Mouse (Mus musculus) adrenal gland, adult (tissue): Measurements from ENCODE around the gene Cald1.

Source experiments
- DNase-seq, 2 experiments: peaks; one replicate each; pipeline ENCODE4 v3.0.0; 2022 to 2023; ENCODE audit warnings: low spot score in 1 of 2; ENCODE audit not compliant: inconsistent age in 2 of 2

Gene Cald1

DNA sequence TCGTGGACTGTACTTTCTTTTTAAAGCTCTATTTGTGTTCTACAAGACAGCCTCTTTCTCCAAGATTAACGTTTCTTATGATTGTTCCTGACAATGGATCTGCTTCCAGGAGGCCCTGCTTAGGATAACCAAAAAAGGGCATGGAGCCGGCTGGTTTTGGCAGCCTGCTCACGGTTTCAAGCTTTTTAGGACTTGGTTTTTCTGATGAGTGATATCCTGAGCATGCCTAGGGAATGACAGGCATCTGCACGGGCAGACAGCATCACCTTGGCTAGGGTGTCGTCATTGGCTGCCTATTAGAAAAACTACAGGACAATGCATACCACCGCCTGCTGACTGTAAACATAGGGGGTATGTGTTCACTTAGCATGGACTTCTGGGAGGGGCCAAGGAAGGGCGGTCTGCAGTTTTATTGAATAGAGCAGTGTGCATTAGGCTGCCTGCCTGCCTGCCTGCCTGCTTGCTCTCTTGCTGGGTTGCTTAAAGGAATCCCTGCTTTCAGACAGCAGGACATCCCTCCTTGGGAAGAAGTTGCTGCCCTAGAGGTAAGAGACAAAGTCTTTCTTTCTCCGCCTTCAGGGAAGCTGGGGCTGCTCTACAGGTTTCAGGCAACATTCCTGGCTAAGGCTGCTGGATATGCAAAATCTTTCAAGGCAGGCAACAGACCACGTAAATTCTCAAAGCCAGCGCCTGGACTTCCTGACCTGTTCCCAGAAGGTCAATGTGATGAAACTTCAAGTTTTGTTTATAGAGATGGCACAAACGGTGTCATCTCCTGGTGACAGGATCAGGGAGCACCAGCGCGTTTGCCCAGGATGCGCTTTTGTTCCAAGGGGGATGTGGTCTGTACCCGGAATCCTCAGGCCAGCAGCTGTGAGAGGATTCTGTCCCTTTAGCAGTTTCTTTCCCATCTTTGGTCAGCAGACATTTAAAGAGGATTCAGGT lies at the start of gene Cald1:
Cald1 (plus strand) TSS at position 380 of the 945 bp plus-strand sequence.
- DNase-seq = peak; percentile 41 to 67

GRCm38 (mm10) chr6:34549017-34549416 lies 49.3 kb upstream of the Cald1 start:
- peak; percentile 54 to 83 for DNase-seq

DNA sequence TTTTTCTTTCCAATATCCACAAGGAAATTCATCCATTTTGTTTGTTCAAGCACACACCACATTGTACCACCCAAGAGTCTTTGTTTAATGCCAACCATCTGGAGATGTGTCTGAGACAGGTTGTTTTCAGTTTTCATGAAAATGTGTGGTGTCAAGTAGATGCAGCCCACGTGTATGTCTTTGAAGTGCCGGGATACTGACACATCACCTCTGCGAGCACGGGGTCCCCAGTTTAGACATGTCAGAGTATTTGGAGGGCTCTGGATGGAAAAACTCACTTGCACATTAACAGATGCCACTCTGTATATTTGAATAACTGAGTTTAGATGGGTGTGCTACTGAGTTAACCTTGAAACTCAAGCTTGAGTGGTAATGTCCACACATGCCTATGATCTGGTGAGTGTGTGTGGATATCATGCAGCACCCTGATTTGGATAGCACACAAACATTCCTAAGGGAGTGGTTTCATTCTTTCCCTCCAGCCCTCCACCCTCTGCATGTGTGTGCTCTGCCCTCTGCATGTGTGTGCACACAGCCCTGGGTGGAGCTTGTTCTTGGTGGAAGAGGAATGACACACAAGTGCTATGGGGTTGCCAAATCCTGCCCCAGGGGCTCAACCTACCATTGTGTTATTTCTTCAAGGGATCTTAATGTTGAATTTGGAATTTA lies 45.7 kb upstream of the Cald1 start:
- no peak for DNase-seq

DNA sequence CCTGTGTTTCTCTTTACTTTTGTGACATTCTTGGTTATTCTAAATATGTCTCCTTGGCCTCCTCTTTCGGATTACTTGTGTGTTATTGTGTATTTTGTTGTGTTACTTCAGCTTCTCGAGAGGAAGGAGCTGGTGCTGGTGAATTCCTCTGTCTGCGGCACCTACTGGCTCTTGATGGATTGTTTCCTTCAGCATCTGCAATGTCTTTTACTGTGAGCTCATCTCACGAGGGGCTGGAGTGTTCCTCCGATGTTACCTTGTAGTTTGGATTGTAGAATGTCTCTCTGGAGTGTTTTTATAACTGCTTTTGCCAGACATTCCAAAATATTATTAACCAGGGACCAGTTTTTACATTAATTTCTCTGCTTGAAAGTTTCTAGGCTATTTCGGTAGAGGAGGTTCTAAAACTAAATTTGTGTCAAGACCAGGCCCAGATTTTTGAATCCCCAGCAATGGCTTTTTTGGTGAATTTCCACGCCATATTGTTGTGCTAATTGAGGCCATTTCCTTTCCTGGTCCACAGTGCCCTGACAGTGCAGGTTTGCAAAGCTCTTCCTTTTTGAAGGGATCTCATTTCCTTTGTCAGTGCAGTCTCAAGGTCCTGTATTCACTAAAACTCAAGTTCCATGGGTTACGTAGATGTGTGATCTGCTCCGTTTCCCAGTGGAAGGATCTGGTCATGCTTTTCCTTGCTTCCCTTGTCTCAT lies 43.9 kb upstream of the Cald1 start:
- DNase-seq = no peak

GRCm38 (mm10) chr6:34559521-34559920 lies 38.8 kb upstream of the Cald1 start:
- DNase-seq = no peak

- peak; percentile 71 to 85 for DNase-seq
Observed at GRCm38 (mm10) chr6:34565176-34565880, 33.0 kb upstream of the Cald1 start.

DNA sequence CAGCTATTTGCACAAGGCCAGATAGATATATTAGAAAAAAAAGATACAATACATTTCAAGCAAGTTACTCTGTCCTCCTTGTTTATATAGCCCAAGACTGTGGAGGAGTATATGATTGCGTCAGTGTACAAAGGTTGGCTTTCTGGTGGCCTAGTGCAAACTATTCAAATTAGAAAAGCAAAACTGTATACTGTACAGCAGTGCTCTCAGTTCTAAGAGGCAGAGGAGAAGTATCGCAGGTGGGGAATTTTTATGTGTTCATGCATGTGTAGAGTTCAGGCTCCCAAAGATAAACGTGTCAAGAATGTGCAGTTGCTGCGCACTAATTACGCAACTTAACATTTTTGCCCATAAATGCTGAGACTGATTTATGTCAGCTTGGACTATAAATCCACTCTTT lies 31.0 kb upstream of the Cald1 start:
- no peak for DNase-seq

- DNase-seq = peak; percentile 54 to 81
Observed at GRCm38 (mm10) chr6:34579504-34580068, 18.7 kb upstream of the Cald1 start.

GRCm38 (mm10) chr6:34583365-34583764 lies 14.9 kb upstream of the Cald1 start:
- DNase-seq = no peak

GRCm38 (mm10) chr6:34588066-34588465 lies 10.2 kb upstream of the Cald1 start:
- DNase-seq = peak in 1 of 2 experiments; percentile 0

- DNase-seq = no peak
Observed at GRCm38 (mm10) chr6:34590716-34591115, 7.6 kb upstream of the Cald1 start.

- no peak for DNase-seq
Observed at GRCm38 (mm10) chr6:34593353-34593752, 4.9 kb upstream of the Cald1 start.

GRCm38 (mm10) chr6:34597316-34597715 lies 984 bp upstream of the Cald1 start:
- no peak for DNase-seq

DNA sequence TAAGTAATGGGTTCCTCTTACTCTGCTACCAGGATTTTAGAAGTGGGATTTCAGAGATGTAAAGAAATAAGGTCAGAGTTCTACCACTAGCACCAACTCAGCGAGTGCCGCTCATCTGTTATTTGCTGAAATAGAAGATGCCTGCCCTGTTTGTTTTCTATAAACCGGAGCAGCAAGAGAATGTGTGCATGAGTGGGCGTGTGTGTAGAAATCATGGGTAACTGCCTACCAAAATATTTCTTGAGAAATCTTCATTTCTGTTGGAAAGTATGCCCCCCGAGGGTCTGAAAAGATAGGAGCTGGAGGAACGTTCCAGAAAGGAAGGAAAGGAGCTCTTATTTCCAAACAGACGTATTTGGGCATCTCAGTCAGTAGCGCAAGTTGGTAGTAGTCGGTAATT lies 871 bp downstream of the Cald1 start:
- peak in 1 of 2 experiments; percentile 30 for DNase-seq

- DNase-seq = no peak
Observed at GRCm38 (mm10) chr6:34599631-34600111, 1.4 kb downstream of the Cald1 start.

- peak in 1 of 2 experiments; percentile 16 for DNase-seq
Observed at GRCm38 (mm10) chr6:34600850-34601249, 2.5 kb downstream of the Cald1 start.

DNA sequence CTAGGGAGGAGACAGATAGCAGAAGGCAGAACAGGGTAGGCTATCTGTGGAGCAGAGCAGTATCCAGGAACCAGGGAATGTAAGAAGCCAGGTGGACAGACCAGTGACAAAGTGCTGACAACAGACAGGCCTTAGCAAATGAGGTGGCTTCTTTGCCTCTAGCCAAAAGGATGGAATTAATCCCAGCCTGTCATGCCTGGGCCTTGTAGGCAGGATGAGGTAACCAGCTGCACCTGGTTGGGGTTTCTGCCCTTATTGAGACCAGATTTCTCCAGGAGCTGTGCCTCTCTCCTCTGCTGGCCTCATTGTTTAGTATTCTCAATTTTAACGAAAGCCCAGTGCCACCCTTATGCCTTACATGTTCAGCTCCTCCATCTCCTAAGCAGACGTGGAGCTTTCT lies 3.8 kb downstream of the Cald1 start:
- DNase-seq = peak in 1 of 2 experiments; percentile 23

- no peak for DNase-seq
Observed at GRCm38 (mm10) chr6:34606407-34606806, 8.1 kb downstream of the Cald1 start.

DNA sequence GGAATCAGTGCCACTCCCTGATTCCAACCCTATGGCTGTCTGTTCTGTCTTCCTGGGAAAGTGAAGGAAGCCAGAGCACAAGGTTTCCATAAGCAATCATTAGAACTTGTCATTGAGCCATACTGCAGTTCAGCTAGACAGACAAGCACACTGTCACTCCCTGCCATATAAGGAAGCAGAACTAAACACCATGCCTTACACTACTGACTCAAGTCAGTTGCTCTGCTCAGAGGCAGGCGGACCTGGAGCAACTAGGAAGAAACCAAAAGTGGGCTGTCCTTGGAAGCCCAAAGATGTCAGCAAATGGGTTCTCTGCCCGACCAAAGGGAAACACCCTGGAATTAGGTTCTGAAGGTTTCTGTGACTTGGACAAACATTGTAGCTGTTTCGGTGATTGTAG lies 10.3 kb downstream of the Cald1 start:
- DNase-seq = no peak
